Mouse (Mus musculus) R1 (cell line): ENCODE measurements around the gene Smchd1.
A peak's percentile ranks its signal among the peaks of the same experiment; 100 is the strongest.
"Not testable (repeated sequence)": the region's sequence is repeated elsewhere in the genome, so short reads cannot be mapped to it uniquely, and the experiment has no call there.

Source experiments
- DNase-seq: peaks from one replicate; pipeline ENCODE4 v3.0.0-alpha.2; 2018; ENCODE audit warnings: low read depth, low spot score

The Smchd1 gene

DNA sequence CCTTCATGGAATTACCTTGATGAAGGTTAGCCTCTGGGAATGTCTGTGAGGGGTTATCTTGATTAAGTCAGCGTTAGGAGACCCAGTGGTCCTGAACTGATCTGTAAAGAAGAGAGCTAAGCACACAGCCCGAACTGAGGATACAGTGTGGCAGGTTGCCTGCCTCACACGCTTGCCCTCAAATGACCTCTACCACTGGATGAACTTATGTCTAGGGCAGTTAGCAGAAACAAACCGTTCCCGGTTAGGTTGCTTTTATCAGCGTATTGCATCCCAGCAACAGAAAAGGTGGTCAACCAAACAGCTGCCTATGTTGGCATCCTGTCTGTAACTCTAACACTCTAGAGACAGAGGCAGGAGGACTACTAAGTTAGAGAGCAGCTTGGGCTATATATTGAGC lies 30.0 kb downstream of the Smchd1 start:
- DNase-seq: no peak

DNA sequence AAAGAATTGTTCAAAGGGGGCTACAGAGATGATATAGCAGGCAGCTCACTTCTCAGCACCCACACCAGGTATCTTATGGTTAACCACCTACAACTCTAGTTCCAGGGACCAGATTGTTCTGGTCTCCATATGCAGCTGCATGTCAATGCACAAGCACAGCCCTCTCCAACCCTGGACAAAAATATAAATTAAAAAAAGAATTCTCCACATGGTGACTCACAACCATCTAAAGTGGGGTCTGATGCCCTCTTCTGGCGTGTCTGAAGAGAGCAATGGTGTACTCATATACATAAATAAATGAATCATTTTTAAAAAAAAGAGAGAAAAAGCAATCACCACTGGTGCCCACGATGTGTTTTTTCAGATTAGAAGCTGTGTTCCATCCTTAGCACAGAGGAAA lies 30.4 kb downstream of the Smchd1 start:
- no peak for DNase-seq

DNA sequence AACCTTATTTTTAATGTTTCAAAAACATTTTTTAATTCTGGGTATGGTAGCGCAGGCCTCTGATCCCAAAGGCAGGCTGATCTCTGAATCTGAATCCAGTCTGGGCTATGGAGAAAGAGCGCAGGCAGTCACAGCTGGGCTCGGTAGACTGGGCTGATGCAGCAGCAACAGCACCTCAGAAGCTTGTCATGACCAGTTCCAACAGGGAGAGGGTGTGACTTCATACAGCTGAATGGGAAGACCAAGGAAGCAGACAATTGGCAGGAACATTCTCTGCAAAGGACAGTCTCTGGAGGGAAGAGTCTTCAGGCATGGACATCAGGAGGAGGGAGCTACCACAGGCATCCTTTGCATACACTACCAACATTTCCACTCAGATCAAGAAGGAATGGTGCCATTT lies 31.0 kb downstream of the Smchd1 start:
- DNase-seq: peak; percentile 41

DNA sequence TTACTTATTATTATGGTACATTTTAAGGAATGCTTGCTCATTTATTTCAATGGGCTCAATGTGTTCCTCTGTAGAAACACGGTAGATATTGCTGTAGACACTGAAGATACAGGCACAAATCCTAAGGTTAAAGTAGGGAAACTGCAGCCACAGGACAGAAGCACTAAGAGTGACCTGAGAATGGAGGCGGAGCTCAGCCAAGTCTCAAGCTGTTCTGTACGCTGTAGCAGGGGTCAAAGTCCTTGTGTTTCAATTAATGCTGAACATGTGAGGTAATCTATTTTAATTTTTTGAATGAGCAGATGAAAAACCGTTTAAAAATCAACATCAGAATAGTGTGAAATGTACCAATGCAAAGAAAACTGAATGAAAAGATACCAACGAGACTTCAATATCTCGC lies 31.9 kb downstream of the Smchd1 start:
- no peak for DNase-seq

DNA sequence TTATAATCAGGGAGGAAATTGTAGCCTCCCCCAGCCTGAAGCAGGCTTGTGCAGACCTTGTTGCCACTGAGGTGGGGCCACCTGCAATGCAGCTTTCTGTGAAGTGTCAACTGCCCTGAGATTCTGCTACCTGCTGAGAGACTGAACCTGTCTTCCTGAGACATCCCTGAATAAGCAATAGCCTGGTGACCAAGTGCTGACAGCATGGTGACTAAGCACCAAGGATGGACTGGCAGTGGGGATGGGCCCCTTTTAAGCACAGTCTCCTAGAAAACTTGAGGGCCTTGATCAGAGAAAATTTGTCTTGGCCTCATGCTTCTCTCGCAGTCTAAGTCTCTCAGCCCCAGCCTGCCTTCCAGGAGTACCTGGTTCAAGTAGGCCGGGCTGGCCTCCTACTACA lies 52.6 kb downstream of the Smchd1 start:
- not testable (repeated sequence) for DNase-seq

DNA sequence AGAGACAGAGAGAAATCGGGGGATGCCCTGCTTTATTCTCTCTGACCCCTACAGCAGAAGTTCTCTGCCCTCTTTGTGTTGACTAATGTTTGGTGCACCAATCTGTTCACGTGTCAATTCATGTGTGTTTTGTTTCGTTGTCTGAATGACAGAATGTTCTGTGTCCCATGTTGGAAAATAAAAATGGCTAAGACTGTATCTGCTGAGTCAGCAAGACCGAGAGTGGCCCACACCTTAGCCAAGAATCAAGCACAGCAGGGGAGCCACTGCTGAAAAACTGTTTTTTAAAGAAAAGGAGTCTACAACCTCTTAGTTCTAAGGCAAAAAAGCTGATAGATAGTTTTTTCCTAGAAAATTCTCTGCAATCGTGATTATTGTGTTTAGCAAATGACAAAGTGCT lies 55.7 kb downstream of the Smchd1 start:
- DNase-seq: peak; percentile 38

DNA sequence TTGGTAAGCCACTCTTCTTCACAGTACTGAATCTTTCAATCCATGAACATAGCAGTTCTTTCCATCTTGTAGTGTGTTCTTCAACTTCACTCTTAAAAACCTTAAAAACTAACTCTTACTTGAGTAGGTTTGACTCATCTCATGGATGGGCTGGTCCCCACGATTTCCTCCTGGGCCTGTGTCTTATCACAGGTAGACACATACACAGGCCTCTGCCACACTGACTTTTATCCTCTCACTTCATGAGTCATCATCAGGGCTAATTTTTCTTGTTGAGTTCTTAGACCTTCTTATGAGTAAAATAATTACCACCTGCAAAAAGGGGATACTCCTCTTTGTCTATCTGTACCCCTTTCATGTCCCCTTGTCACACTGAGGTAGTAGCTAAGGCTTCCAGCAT lies 58.1 kb downstream of the Smchd1 start:
- no peak for DNase-seq

DNA sequence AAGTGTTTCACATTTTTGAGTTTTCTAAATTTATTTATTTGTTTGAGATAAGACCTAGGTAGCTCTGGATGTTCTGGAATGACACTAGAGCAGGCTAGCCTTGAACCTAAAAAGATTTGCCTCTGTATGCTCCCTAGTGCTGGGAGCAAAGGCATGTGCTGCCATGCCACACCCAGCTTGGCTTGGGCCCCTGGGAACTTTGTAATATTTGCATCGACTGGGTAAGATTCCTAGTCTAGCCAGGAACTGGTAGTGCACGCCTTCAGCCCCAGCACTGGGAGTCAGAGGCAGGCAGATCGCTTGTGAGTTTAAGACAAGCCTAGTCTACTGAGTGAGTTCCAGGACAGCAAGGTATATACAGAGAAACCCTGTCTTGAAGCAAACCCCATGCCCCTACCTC lies 87.7 kb downstream of the Smchd1 start:
- no peak for DNase-seq

DNA sequence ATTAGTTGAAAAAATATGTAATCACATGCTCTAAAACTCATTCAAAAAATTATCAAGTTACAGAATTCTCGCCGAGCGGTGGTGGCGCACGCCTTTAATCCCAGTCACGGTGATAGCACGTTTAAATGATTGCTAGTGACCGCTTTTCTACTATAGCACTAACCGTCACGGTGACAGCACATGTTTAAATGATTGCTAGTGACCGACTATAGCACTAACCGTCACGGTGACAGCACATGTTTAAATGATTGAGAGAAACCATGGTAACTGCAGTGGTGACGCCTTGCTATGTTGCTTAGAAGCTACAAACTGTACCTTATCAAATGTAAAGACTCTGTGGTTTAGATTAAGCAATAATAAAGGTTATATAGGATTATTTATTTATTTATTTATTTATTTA lies 94.8 kb downstream of the Smchd1 start:
- no peak for DNase-seq

DNA sequence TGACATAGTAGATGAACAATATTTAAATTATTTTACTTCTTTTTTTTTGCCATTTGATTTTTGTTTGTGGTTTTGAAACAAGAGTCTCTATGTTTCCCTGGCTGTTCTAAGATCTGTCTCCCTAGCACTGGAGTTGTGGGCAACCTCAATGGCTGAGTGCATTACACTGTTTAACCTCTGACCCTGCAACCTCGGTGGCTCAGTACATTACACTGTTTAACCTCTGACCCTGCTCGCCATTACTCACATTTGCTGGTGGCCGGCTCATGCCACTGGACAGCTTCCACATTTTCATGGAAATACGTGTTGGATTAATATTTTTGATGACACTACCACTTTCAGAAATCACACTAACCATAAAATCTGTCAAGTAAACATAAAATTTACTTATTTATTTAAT lies 97.2 kb downstream of the Smchd1 start:
- DNase-seq: no peak

DNA sequence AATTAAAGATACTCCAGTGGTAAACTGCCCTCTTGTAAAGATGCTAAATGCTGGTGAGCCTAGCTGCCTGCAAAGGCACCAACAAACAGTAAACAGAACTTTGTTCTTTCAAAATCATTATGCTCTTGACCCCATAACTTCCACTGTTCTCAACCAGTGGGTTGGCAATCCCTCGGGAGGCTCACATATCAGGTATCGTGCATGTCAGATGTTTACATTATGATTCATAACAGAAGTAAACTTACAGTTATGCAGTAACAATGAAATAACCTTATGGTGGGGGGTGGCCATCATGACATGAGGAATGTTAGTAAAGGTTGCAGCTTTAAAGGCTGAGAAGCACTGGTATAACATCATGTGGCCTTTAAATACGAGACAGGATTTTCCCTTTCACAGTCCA lies 119.6 kb downstream of the Smchd1 start:
- DNase-seq: no peak

DNA sequence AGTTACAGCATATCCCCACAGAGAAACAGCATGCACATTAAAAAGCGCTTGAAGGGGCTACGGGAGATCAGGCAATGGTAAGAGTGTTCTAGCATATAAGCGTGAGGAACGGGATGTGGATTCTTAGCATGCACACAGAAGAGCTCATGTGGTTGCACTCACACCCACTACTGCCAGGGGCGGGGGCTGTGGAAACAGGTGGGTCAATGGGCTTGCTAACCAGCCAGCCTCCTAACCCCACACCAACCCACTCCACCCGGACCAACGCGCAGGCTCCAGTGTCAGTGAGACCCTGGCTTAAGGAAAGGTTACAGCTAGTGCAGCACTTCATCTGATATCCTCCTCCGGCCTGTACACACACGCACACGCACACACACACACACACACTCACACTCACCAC lies 120.9 kb downstream of the Smchd1 start:
- no peak for DNase-seq

DNA sequence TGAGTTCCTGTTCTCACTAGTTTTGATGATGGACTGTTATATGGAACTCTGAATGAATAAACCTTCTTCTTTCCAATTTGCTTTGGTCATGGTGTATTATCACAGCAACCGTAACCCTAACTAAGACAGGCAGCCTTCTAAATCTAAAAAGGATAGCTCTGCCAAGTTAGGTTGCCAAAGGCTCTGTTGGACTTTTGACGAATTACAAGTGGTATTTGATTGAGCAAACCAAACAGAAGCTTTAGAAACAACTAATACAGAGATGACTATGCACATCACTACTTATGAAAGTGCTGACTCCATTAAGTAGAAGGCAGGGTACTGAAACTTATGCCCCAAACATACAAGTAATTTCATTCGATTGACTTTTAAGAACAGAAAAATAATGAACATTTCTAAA lies 127.0 kb downstream of the Smchd1 start:
- DNase-seq: no peak

DNA sequence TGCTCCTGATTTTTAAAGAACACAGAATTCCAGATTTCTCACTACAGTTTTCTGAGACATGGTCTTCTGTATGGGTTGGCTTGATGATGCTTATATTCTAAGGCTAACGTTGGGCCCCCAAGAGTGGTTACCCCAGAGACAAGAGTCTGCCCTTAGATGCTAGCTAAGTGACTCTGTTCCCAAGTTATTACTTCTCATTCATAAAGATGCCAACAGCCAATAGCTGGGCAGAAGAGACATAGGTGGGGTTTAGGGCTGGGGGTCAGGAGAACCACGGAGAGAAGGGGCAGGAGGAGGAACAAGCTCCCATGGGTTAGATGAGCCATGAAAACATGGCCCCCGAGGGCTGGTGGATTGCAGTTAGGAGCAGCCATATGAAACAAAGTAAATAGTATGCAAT lies 133.1 kb downstream of the Smchd1 start:
- DNase-seq: no peak

DNA sequence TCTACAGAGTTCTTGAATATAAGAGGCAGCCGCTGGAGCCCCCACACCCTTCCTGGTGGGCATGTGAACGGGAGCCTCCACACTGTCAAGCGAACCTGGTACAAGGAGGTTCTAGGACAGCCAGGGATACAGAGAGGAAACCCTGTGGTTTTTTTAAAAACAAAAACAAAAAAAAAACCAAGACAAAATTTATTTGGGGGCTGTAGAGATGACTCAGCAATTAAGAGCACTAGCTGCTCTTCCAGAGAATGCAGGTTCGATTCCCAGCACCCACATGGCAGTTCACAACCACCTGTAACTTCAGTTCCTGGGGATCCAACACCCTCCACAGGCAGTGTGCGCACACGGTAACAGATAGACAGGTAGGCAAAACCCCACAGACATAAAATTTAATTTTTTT lies 136.5 kb downstream of the Smchd1 start:
- DNase-seq: no peak

DNA sequence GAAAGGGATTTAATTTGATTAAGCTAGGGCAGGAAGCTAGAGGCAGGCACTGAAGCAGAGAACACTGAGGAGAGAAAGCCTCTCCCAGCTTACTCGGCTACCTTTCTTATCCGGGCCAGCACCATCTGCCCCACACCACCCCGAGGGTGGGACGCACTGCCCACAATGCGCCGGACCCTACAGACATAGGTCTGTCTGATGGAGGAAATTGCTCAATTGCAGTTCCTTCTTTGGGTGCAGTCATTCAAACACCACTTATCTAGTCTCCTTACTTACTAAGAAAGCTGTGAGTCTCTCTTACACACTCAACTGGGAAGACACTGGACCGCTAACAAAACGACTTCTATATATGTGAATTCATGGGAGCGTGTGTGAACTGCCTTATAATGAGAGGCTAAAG lies 137.6 kb downstream of the Smchd1 start:
- no peak for DNase-seq

DNA sequence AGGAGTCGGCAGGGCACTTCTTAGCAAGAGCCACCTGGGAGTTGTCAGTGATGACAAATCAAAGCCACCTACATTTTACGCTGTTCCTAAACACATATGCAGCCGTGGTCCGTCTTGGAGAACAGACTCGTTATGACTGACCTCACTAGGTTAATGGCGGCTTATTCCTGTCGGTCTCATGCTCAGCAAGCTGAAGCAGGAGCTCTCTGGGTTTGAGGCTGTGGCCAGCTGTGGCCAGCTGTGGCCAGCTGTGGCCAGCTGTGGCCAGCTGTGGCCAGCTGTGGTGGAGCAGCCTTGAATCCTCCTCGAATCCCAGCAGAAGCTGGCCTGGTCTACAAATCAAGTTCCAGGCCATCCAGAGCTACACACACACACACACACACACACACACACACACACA lies 138.7 kb downstream of the Smchd1 start:
- no peak for DNase-seq

DNA sequence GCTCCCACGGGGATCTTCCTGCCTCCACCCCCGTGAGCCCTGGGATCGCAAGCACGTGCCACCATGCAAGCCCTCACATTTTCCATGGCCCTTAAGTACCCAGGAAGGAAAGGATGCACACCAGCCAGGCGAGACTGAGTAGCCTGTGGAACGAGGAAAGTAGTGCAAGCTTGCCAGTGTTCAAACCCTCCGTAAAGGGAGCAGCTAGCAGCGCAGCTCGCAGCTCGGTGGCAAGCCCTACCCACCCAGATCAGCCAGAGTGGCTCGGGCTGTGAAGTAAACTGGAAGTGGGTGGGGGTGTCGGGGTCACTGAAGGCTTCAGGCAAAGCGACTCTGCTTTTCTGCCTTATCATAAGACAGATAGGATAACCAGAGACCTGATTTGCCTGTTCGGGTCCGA lies 142.8 kb downstream of the Smchd1 start:
- no peak for DNase-seq

DNA sequence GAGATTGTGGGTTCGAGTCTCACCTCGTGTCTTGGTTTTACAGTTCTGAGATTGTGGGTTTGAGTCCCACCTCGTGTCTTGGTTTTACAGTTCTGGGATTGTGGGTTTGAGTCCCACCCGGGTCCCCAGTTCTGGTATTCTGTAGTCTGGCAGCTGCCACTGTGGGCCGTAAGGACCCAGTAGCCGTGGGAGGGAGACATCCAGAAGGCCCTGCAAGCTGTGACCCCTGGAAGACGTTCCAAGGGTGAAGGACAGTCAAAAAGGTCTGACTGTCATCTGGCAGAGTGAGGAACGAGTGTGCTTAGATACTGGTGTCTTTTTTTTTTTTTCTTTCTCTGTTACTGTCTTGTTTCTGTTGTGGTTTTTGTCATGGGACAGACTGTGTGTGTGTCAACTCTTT lies 154.4 kb downstream of the Smchd1 start:
- not testable (repeated sequence) for DNase-seq

DNA sequence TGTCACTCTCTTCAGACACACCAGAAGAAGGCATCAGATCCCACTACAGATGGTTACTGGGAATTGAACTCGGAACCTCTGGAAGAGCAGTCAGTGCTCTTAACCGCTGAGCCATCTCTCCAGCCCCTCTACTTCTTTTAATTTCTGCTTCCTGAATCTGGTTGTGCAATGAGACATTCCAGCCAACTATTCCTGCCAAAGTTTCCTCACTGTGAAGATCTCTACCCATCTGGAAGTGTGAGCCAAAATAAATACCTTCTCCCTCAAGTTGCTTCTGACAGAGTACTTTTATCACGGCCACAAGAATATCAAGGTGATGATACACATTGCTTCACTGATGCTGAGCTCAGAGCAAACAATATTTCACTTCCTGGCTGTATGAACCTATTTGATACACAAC lies 155.8 kb downstream of the Smchd1 start:
- no peak for DNase-seq

DNA sequence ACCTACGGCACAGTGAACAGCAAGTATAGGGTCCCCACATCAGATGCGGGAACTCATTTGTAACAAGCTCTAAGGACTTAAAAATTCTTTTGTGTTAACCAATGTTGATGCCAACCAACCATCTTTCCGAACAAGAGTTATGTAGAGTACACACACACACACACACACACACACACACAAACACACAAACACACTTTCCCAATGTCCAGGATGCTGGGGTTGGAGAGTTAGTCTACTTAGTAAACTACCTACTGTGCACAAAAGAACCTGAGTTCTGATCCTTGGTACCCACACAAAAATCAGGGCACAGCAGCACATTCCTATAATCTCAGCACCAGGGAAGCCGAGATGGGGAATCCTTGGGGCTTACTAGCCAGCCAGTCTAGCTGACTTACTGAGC lies 157.6 kb downstream of the Smchd1 start:
- DNase-seq: no peak

DNA sequence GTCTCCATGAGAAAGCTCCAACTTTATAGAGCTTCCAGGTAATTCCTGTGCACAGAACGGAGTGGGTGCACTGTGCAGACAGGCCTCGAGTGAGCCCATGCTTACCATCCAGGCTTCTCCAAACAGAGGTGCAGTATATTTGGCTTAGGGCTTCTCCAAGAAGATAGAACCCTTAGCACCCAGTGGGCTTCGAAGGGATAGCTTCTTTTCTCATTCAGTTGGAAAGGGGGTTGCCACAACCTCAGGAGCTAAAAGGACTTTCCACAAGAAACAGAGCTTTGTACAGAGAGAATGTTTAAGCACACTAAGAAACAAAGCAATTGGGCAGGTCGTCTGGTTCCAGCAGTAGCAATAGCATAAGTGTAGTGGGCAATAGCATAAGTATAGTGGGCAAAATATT lies 160.8 kb downstream of the Smchd1 start:
- no peak for DNase-seq

DNA sequence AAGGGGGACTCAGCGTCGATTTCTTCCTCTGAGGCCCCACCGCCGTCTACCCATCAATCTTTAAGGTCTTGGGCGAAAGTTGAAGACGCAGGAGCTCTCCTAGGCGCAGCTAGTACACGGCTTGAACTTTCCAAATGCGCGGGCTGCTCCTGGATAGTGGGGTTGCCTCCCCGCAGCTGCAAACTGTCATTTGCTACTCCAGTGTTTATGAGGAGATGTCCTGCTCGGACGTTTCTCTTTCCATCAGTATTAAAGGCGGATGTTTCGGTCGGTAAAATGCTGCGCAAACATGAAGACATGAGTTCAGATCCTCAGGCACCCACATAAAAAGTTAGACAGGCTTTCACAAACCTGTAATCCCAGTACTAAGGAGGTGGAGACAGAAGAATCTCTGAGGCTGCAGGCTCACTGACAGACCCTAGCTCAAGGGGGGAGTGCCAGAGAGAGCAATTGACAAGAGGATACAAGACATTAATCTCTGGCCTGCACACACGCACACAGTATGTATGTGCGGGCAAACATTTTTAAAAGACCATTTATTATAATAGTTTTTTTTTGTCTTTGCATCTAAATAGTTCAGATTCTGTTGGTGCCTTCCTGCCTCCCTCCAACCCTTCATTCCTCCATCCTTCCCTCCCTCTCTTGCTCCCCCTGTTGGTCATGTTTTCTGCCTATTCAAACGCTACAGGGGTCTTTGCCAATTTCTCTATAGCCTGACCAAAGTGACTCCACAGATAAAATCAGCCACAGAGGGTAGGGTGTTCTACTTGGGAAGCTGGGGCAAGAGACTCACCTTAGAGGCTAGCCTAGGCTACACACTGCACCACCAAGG lies 163.6 kb downstream of the Smchd1 start, which contains the start of gene Emilin2:
TSS of gene Emilin2 (minus strand) at position 639 of the 832 bp plus-strand sequence.
- DNase-seq: peak; percentile 70
